Mouse (Mus musculus): ENCODE measurements around the gene D16Ertd472e. TPM values are rescaled to one million over a fixed set of nuclear protein-coding genes. Genes with fewer than 3 reads are reported as not detected.

The D16Ertd472e gene
- total RNA-seq (2023), result 100 to 1,000 TPM in 1 of 2 experiments, 10 to 100 TPM in 1; 93.0 to 101 TPM

DNA sequence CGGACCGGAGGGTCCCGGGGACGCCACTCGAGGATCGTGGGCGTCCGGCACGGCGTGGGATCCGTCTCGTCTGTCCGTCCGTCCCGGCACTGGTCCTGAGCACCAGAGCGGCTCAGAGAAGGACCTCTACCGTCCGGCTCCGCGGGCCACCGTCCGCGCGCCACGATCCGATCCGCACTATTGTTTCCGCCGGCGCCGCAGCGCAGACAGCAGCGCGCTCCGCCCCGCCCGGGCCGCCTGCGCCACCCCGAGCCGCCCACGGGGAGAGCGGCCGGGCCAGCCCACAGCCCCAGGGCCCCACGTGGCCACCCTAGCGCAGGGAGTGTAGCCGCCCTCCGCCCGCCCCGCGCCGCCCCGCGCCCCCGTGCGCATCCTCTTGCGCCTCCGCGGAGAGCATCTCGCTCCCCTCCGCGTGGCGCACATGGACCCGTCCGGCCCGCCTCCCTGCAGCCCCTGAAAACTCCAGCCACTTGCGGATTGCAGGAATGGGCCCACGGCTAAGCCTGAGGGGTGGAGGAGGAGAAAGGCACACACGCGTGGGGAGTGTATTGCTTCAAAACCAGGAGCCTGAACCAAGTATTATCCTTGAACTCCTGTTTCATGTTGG, at the start of gene D16Ertd472e:
D16Ertd472e (minus strand) TSS at position 231 of the 607 bp plus-strand sequence.

Other genes starting within 250 kb of the D16Ertd472e start
- gene Btg3, start 199.5 kb downstream of the D16Ertd472e start, total RNA-seq (2023), result 10 to 100 TPM; 35.6 to 38.7 TPM

All from T-cell, adult 66 days (primary cell).